Mouse (Mus musculus) T-helper 1 cell (primary cell): ENCODE results near the gene Slc6a20b.

Source experiments
- in situ Hi-C: fragments of 300-600 bp; cut with MboI, MseI; formaldehyde crosslinking; loops from one replicate; pipeline ENCODE4 v1.15.1; 2025; ENCODE audit warnings: high pct_unique_total_duplicates

Slc6a20b gene

GRCm38 (mm10) chr9:123632281-123632680 lies at the start of gene Slc6a20b:
TSS of gene Slc6a20b (minus strand) at chr9:123632565.
- in situ Hi-C loops: no loop called here

DNA sequence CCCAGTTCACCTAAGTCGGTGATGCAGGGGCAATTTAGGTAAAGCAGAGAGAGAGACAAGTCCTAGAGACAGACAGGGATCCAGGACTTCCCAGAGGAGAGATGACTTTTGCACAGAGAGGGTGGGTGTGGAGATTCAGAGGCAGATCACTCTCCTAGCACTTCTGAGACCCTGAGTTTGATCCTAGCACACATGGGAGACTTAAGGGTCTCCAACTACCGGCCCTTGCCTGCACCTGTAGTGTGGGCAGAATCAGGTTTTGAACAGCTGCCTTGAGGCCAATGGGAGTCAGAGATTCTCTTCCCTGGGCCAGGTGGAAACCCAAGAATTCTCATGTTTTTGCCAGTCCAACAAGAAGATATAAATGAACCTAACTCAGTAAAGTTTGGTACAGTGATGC lies 46.8 kb upstream of the Slc6a20b start:
- in situ Hi-C loops: loop anchor here (5.0 kb wide), 1 partner anchor 578 kb away; no protein-coding TSS in a partner anchor

DNA sequence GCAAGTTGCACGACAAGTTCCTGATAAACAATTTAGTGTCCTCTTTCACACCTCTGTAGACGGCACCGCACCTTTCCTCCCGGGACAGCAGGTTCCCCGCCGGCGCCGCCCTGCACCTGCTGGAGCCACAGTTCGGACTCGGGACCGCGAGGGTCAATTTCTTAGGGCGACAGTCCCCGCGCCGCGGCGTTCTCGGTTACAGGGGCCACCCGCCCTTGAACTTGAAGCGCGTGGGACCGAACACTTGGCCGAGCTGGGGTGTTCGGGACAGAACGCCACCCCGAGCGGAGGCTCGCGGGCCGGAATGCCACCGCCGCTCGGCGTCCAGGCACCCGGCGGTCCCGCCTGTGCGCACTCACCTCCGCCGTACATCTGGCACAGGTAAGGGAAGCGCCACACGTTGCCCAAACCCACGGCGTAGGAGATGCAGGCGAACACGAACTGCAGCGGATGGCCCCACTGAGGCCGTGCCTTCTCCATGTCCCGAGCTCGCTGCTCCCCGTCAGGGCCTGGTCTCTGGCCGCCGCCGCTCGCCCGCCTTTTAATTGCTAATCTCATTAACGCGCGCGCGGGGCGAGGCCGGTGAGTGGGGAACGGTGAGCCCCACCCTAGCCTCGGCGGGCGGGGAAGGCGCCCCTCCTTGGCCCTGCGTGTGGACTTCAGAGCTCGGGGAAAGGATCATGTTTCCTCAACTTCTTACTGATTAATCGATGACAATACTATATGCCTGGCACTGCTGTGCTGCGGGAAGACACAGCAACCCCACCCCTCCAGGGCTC lies 46.2 kb upstream of the Slc6a20b start, which contains the start of the genes Ccr9 and Slc6a20a:
Gene Ccr9 (plus strand): TSS at position 113 of the 779 bp plus-strand sequence.
Gene Slc6a20a (minus strand): TSS at position 559 of the 779 bp plus-strand sequence.
- in situ Hi-C loops: loop anchor here (5.0 kb wide), 1 partner anchor 579 kb away; no protein-coding TSS in a partner anchor

GRCm38 (mm10) chr9:123665645-123666044 lies 33.3 kb upstream of the Slc6a20b start:
- in situ Hi-C loops: loop anchor here (10.0 to 25.0 kb wide), 2 partner anchors 122 to 259 kb away; no protein-coding TSS in a partner anchor

DNA sequence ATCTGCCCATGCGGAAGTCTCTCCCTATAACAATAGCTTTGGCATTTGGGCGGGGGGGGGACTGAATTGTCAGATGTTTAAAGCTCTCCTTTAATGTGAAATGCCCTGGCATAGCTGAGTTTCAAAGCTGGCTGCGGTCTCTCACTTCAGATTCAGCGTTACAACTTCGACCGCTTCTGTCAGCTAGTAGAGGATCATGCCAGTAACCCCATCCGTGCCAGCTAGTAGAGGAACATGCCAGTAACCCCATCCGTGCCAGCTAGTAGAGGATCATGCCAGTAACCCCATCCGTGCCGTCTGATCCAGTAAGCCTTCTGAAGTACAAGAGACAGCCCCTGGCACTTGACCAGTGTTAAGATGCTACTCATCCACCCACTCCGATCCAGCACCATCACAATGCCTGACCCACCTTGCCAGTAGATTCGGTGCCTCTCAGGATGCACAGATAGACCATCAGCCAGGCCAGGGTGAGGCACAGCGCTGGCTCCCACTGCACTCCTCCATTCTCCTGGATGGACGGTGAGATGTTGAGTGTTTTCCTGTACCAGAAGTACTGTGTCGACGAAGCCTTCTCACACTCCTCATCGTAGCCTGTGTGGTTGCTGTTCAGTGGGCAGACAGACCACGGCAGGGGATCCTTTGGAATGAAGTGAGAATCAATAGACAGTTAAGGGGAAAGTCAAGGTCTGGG lies 27.8 kb upstream of the Slc6a20b start:
- in situ Hi-C loops: loop anchor here (10.0 to 25.0 kb wide), 2 partner anchors 127 to 265 kb away; no protein-coding TSS in a partner anchor

- in situ Hi-C loops: loop anchor here (25.0 kb wide), 1 partner anchor 128 kb away; no protein-coding TSS in a partner anchor
Measured at GRCm38 (mm10) chr9:123658981-123659380, 26.6 kb upstream of the Slc6a20b start.

GRCm38 (mm10) chr9:123657457-123657856 lies 25.1 kb upstream of the Slc6a20b start:
- in situ Hi-C loops: loop anchor here (25.0 kb wide), 1 partner anchor 130 kb away; no protein-coding TSS in a partner anchor

GRCm38 (mm10) chr9:123651369-123651768 lies 19.0 kb upstream of the Slc6a20b start:
- in situ Hi-C loops: loop anchor here (25.0 kb wide), 1 partner anchor 136 kb away; no protein-coding TSS in a partner anchor

GRCm38 (mm10) chr9:123649785-123650511 lies 17.6 kb upstream of the Slc6a20b start:
- in situ Hi-C loops: loop anchor here (25.0 kb wide), 1 partner anchor 137 kb away; no protein-coding TSS in a partner anchor

GRCm38 (mm10) chr9:123640106-123640505 lies 7.7 kb upstream of the Slc6a20b start:
- in situ Hi-C loops: no loop called here

DNA sequence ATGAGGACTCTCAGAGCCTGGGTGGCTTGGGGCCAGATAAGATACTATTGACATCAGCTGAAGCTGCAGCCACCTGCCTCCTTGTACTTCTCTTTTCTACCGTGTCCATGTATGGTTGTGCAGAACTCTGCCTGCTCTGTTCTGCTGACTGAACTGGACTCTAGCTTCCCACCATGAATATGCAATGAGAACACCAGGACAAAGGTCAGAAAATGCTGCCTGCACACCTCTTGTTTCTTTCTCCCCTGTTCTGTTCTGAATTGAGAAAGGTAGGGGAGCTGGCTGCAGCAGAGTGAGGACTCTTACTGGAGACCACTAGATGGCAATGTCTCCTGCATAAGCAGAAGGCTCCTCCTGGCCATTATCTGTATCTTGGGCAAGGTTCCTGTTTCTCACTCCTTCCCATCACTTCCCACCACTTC lies 6.3 kb upstream of the Slc6a20b start:
- in situ Hi-C loops: loop anchor here (5.0 kb wide), 2 partner anchors 41 to 619 kb away; no protein-coding TSS in a partner anchor

DNA sequence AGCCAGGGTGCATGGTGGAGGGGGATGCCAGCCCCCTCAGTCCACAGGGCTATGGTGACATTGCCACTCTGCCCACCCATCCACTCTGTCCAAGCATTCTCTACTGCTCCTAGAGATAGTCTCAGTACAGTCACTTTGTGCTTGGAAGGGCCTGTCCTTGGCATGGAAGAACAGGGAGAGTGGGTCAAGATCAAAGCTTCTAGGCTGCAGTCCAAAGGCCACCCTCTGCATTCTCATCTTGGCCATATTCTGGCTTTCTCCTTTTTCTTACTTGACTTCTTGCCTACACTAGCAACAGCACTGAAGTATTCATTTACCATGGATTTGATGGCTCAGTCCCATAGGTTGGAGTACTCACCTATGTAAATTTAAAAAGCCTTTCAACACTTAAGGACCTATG lies 5.9 kb upstream of the Slc6a20b start:
- in situ Hi-C loops: loop anchor here (5.0 kb wide), 2 partner anchors 41 to 619 kb away; no protein-coding TSS in a partner anchor

DNA sequence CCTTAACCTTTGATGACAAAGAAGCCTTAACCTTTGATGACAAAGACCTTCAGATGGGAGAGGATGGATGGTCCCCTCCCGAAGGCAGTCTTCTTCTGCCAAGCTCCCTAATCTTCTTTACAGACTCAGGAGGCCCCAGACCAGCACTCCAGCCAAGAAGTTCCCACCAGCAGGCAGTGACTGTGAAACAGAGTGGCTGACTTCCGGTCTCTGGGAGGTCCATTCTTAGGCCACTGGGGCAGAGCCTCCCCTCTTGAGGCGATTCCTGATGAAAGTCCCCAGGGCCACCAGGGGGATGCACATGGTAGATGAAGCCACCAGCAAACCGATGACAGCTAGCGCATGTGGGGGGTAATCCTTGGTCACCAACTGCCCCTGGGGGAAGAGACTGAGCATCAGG lies 4.4 kb upstream of the Slc6a20b start:
- in situ Hi-C loops: loop anchor here (5.0 kb wide), 2 partner anchors 39 to 621 kb away; no protein-coding TSS in a partner anchor

DNA sequence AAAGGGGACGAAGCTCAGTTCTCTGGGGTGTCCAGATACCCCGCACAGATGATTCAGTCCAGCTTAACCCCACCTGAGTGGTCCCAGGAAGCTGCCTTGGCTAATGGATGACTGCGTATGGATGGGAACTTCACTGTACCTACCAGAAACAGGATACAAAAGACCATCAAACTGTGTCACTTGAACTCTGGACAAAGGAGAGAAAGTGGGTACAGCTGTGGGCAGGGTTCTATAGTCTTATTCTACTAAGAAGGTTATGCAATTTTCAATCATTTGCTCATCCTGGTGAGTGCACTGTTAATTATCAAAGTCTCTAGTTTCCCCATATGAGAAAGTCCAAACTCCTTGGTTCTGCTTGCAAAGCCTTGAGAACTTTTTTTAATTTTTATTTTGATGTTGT lies 628 bp upstream of the Slc6a20b start:
- in situ Hi-C loops: no loop called here

- in situ Hi-C loops: no loop called here
Measured at GRCm38 (mm10) chr9:123631666-123632065, 699 bp downstream of the Slc6a20b start.

- in situ Hi-C loops: no loop called here
Measured at GRCm38 (mm10) chr9:123625821-123626220, 6.5 kb downstream of the Slc6a20b start.

- in situ Hi-C loops: no loop called here
Measured at GRCm38 (mm10) chr9:123624741-123625140, 7.6 kb downstream of the Slc6a20b start.

GRCm38 (mm10) chr9:123620311-123621098 lies 11.9 kb downstream of the Slc6a20b start:
- in situ Hi-C loops: no loop called here

- in situ Hi-C loops: loop anchor here (10.0 kb wide), 1 partner anchor 653 kb away; no protein-coding TSS in a partner anchor
Measured at GRCm38 (mm10) chr9:123601529-123601928, 30.8 kb downstream of the Slc6a20b start.

DNA sequence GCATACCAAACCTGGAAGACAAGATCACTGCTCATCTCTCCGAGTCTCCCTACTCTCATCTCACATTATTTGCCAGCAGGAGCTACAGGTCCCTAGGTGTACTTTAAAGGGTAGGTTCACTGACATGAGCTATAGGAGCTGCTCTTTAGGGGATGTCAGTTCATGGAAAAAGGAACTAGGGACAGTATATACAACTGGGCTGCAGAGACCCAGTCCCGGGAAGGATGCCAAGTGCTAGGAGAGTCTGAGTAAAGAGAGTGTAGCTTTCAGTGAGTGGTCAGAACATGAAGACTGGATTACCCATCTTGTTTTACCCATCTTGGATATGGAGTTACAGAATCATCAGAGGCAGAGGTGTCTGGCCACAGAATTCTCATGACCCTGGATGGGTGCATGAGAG lies 35.0 kb downstream of the Slc6a20b start:
- in situ Hi-C loops: loop anchor here (5.0 kb wide), 1 partner anchor 40 kb away; no protein-coding TSS in a partner anchor
